Mouse (Mus musculus) intestine, embryonic 16.5 days (tissue): Measurements from ENCODE around the gene Olfr69. TPM values are rescaled to one million over a fixed set of nuclear protein-coding genes. Genes with fewer than 3 reads are reported as not detected.
"Not testable (repeated sequence)": the region's sequence is repeated elsewhere in the genome, so short reads cannot be mapped to it uniquely, and the experiment has no call there.

ENCODE experiments used
- ATAC-seq: fragments of 200-750 bp; cut with Nextera tagmentation; 2 replicates; pipeline ENCODE4 v1.8.0; 2017; ENCODE audit warnings: moderate TSS enrichment, moderate library complexity
- H3K27ac ChIP-seq: fragments of 300-500 bp; sonication (generic); 2 replicates; pipeline ENCODE4 v1.5.1; 2014; ENCODE audit warnings: mild to moderate bottlenecking, low read length
- H3K27me3 ChIP-seq: fragments of 300-500 bp; sonication (generic); replicated peaks from 2 replicates; pipeline ENCODE4 v1.6.1; 2014; ENCODE audit warnings: low read length, control low read depth, mixed read lengths; ENCODE audit not compliant: control insufficient read depth, insufficient read depth
- H3K36me3 ChIP-seq: fragments of 300-500 bp; sonication (generic); 2 replicates; pipeline ENCODE4 v1.6.1; 2014; ENCODE audit warnings: low read length, control low read depth; ENCODE audit not compliant: control insufficient read depth, insufficient read depth
- H3K4me1 ChIP-seq: fragments of 300-500 bp; sonication (generic); 2 replicates; pipeline ENCODE4 v1.6.1; 2014; ENCODE audit warnings: low read length, control low read depth, mixed read lengths; ENCODE audit not compliant: control insufficient read depth, insufficient read depth
- H3K4me2 ChIP-seq: fragments of 300-500 bp; sonication (generic); 2 replicates; pipeline ENCODE4 v1.6.1; 2014; ENCODE audit warnings: low read depth, low read length, control low read depth
- H3K4me3 ChIP-seq: fragments of 300-500 bp; sonication (generic); 2 replicates; pipeline ENCODE4 v1.5.1; 2014; ENCODE audit warnings: mild to moderate bottlenecking, low read length
- H3K9ac ChIP-seq: fragments of 300-500 bp; sonication (generic); 2 replicates; pipeline ENCODE4 v1.6.1; 2014; ENCODE audit warnings: low read depth, low read length
- H3K9me3 ChIP-seq: fragments of 300-500 bp; sonication (generic); 2 replicates; pipeline ENCODE4 v1.6.1; 2016; ENCODE audit warnings: low read length, control low read depth; ENCODE audit not compliant: control insufficient read depth
- WGBS: fragments of 180-500 bp; shearing (Covaris S2); extraction: QIAGEN DNeasy Blood & Tissue Kit; methylation state at CpG from one replicate; pipeline ENCODE4 v1.1.7; 2014; 5-methylcytosine and 5-hydroxymethylcytosine counted together
- polyA plus RNA-seq: library from polyadenylated mRNA; unstranded; fragments of >200 nt; fragmentation: Nextera tagmentation; extraction: Ambion mirVana; gene quantifications from 2 replicates; pipeline ENCODE4 v1.2.1, GENCODE M21; 2015

Gene Olfr69
- not detected in 2 replicates for polyA plus RNA-seq

DNA sequence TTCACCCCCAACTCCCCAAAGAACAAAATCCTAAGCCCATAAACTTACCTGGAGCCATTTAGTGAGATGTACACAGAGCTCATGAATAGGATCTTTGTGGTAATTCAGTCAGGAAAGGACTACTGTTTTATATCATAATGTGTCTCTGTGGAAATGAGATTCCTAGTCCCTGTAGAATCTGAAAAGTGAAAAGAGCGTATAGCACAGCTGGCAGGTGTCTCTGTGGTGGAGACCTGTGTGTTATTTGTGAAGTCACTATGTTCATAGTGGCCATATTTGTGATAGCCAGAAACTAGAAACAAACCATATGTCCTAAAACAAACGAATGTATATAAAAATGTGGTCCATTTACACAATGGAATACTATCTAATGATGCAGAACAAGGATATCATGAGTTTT, at the start of gene Olfr69:
TSS of gene Olfr69 (minus strand) at position 101 of the 400 bp plus-strand sequence.
- WGBS = 82% methylated on average over 2 of the region's 2 CpGs
- H3K4me1 ChIP-seq = no peaks in the 10 kb centered on the region
- H3K4me2 ChIP-seq = no peak within 1 kb of the TSS
- no peak within 1 kb of the TSS for H3K9ac ChIP-seq
- H3K4me3 ChIP-seq = no peak within 1 kb of the TSS
- H3K27ac ChIP-seq = no peak within 1 kb of the TSS
- H3K27me3 ChIP-seq = no peaks in the 10 kb centered on the region
- H3K9me3 ChIP-seq = no peaks in the 10 kb centered on the region
- H3K36me3 ChIP-seq = no peaks in the 10 kb centered on the region
- ATAC-seq = no peak

DNA sequence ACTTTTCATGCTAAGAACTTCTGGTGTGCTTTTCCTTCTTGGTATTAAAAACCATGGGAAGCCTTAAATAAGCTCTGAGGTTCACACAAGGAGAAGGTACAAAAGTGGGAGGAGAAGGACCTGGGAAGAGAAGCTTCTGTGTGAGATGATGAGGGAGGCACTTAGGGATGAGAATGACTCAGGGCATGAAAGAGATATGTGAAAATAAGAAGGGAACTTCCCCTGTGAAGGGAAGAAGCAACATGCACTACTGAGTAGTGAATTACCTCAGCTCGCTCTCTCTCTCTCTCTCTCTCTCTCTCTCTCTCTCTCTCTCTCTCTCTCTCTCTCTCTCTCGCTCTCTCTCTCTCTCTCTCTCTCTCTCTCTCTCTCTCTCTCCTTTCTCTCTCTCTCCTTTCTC, 43.7 kb upstream of the Olfr69 start:
- WGBS = 70% methylated on average over 1 of the region's 2 CpGs
- H3K9me3 ChIP-seq, ATAC-seq, H3K36me3 ChIP-seq, H3K4me3 ChIP-seq, H3K27me3 ChIP-seq, H3K9ac ChIP-seq, H3K27ac ChIP-seq, H3K4me1 ChIP-seq, H3K4me2 ChIP-seq: not testable (repeated sequence)

DNA sequence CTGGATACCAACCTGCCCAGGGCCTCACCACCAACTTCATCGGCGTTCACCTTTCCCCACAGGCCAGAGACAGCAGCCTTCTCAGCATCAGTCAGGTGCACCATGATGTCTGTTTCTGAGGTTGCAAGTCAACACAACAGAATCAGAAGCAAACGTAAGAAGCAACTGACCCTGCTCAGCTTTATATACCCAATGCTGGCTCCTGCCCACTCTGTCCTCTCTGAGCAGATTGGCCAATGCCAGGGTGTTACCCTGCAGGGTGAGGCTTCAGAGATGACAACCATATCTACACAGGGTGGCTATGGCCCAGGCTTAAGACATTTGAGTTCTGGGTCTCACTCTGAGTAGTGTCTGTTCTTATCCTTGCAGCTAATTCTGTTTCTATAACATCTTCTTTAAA, 42.4 kb upstream of the Olfr69 start, which contains the start of gene Hbb-bt:
TSS of gene Hbb-bt (minus strand) at position 231 of the 400 bp plus-strand sequence.
- H3K27ac ChIP-seq = no peak within 1 kb of the TSS
- H3K4me2 ChIP-seq = no peak within 1 kb of the TSS
- no peaks in the 10 kb centered on the region for H3K36me3 ChIP-seq
- no peak within 1 kb of the TSS for H3K9ac ChIP-seq
- H3K4me1 ChIP-seq = no peaks in the 10 kb centered on the region
- 94% methylated on average over 3 of the region's 3 CpGs for WGBS
- no peaks in the 10 kb centered on the region for H3K9me3 ChIP-seq
- ATAC-seq = peak; percentile 86
- no peak within 1 kb of the TSS for H3K4me3 ChIP-seq
- H3K27me3 ChIP-seq = no peaks in the 10 kb centered on the region

DNA sequence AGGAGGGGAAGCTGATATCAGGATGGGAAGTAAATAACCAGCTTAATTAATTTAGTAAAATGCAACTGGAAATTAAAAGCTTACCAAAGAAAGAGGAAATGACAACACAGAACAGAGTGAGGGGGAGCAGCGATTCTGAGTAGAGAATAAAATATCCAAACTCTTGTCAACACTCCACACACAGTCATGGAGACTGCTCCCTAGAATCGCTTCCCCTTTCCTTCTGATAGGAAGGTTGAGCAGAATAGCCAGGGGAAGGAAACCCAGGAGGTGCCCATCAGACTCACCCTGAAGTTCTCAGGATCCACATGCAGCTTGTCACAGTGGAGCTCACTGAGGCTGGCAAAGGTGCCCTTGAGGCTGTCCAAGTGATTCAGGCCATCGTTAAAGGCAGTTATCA, 41.8 kb upstream of the Olfr69 start:
- not testable (repeated sequence) for H3K4me3 ChIP-seq, H3K27ac ChIP-seq, H3K36me3 ChIP-seq, H3K4me2 ChIP-seq, H3K9me3 ChIP-seq, H3K9ac ChIP-seq, ATAC-seq, H3K4me1 ChIP-seq, H3K27me3 ChIP-seq
- WGBS = no CpG with 5 or more reads among the region's 3 CpGs

DNA sequence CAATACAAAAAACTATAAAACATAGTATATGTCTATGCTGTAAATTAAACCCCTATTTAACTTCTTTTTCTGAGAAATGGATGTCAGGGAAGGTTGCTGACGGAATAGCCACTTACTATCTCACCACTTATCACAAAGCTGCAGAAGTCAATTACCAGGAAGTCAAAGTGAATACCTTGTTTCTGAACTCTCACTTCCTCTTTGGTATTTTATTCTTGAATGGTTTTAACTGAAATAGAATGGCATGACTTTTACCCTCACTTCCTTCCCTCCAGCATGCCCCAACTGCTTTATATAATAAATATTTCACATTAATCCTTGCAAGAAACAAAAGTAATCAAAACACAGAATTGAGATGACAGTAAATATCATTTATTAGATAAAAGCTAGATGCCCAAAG, 40.8 kb upstream of the Olfr69 start:
- Histone ChIP-seq H3K4me1 (no peaks in the 10 kb centered on the region), H3K36me3 (no peaks in the 10 kb centered on the region), H3K9me3 (no peaks in the 10 kb centered on the region), H3K4me2 (no peak overlapping the region), H3K4me3 (no peak overlapping the region), H3K27me3 (no peaks in the 10 kb centered on the region), H3K27ac (no peak overlapping the region), H3K9ac (no peak overlapping the region)
- 59% methylated on average over 1 of the region's 1 CpGs for WGBS
- ATAC-seq = no peak

DNA sequence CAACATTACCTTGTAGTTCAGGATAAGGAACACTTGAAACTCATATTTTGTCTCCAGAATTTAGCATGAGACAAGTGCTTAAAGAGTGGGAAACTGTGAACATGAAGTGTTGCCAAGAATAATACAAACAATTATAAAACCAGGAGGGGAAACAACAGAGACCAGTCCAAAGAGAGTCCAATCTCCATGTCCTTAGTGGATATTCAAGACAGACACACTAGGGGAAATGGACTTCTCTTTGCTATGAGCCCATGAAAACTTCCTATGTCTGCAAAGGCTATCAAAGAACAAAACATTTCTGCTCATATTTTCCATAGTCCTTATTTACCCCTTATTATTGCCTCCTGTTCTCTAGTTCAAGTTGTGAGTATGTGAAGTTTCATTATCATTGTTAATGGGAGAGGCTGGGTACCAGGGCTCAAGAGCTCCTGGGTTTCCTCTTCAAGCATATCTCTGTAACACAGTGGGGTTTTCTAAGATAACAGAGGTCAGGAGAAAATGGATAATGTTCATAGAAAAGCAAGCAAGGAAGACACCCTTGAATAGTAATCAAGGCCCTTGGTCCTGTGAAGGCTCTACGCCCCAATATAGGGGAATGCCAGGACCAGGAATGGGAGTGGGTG, 39.9 kb upstream of the Olfr69 start:
- Histone ChIP-seq H3K27me3 (no peaks in the 10 kb centered on the region), H3K9ac (no peak overlapping the region), H3K4me3 (no peak overlapping the region), H3K36me3 (no peaks in the 10 kb centered on the region), H3K9me3 (no peaks in the 10 kb centered on the region), H3K4me1 (no peaks in the 10 kb centered on the region), H3K4me2 (no peak overlapping the region), H3K27ac (no peak overlapping the region)
- WGBS = 88% methylated on average over 1 of the region's 1 CpGs
- ATAC-seq = peak; percentile 56

DNA sequence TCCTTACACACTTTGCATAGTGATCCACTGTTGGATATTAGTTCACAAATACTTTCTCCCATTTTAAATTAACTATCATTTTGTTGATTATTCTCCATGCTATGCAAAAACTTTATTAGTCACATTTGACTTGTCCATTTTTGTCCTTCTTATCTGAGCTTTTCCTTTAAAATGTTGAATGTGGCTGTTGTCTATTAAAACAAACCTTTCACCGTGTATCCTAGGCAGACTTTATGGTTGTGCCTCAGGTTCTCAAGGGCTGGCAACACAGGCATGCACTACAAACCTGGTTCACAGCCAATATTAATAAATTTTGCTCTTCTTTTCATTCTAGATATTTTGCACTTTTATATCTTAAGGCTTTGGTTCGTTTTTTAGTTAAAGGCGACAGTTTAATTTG, 39.4 kb upstream of the Olfr69 start:
- H3K4me3 ChIP-seq = no peak overlapping the region
- H3K4me1 ChIP-seq = no peaks in the 10 kb centered on the region
- no peak overlapping the region for H3K9ac ChIP-seq
- 0 out of 2 replicates have a peak, but pooled peaks have one; percentile 42 for ATAC-seq
- H3K4me2 ChIP-seq = no peak overlapping the region
- no peaks in the 10 kb centered on the region for H3K36me3 ChIP-seq
- H3K9me3 ChIP-seq = no peaks in the 10 kb centered on the region
- H3K27ac ChIP-seq = no peak overlapping the region
- no peaks in the 10 kb centered on the region for H3K27me3 ChIP-seq
- 68% methylated on average over 3 of the region's 3 CpGs for WGBS

DNA sequence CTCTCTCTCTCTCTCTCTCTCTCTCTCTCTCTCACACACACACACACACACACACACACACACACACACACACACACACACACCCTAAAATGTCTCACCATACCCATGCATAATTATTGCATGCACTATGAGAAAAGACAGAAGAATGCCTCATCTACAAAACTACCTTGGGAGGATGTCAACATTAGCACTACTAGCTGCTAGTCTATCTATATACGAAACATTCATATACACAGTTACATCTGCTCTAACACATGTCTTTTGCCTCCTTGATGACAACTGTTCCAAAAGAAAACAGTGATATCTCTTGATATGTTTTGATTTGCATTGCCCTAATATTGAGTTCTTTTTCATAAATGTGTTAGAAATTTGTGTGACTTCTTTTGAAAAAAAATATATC, 38.9 kb upstream of the Olfr69 start:
- H3K27ac ChIP-seq = no peak overlapping the region
- ATAC-seq = no peak
- no peak overlapping the region for H3K9ac ChIP-seq
- H3K4me2 ChIP-seq = no peak overlapping the region
- no peaks in the 10 kb centered on the region for H3K9me3 ChIP-seq
- H3K4me1 ChIP-seq = no peaks in the 10 kb centered on the region
- 80% methylated on average over 1 of the region's 1 CpGs for WGBS
- no peaks in the 10 kb centered on the region for H3K36me3 ChIP-seq
- H3K4me3 ChIP-seq = no peak overlapping the region
- H3K27me3 ChIP-seq = no peaks in the 10 kb centered on the region

DNA sequence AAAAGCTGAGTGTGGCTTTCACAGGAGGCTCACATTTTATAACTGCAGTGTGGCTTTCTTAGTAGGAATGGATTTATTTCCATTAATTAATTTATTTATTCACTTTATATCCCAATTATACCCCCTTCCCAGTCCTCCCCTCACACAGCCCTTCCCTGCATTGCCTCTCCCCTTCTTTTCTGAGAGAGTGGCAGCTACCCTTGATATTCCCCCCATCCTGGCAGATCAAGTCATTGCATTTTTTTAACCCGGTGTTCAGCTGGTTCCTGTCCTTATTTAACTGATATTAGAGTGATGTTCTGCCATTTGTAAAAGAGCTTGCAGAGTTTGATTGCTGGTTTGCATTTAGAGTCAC, 38.4 kb upstream of the Olfr69 start:
- Histone ChIP-seq H3K27ac (no peak overlapping the region), H3K27me3 (no peaks in the 10 kb centered on the region), H3K9ac (no peak overlapping the region), H3K4me3 (no peak overlapping the region), H3K4me2 (no peak overlapping the region), H3K9me3 (no peaks in the 10 kb centered on the region), H3K4me1 (no peaks in the 10 kb centered on the region), H3K36me3 (no peaks in the 10 kb centered on the region)
- WGBS = 57% methylated on average over 1 of the region's 1 CpGs
- no peak for ATAC-seq
